Mouse (Mus musculus): ENCODE data around the gene Trpc7.

The Trpc7 gene

GRCm38 (mm10) chr13:56749377-56749776 is 146.4 kb downstream of the Trpc7 start:
- no peak for DNase-seq (ENCODE audit: low spot score in 2 of 2)

- DNase-seq (ENCODE audit: low spot score in 2 of 2), result no peak
Observed at GRCm38 (mm10) chr13:56747554-56747953, 148.2 kb downstream of the Trpc7 start.

DNA sequence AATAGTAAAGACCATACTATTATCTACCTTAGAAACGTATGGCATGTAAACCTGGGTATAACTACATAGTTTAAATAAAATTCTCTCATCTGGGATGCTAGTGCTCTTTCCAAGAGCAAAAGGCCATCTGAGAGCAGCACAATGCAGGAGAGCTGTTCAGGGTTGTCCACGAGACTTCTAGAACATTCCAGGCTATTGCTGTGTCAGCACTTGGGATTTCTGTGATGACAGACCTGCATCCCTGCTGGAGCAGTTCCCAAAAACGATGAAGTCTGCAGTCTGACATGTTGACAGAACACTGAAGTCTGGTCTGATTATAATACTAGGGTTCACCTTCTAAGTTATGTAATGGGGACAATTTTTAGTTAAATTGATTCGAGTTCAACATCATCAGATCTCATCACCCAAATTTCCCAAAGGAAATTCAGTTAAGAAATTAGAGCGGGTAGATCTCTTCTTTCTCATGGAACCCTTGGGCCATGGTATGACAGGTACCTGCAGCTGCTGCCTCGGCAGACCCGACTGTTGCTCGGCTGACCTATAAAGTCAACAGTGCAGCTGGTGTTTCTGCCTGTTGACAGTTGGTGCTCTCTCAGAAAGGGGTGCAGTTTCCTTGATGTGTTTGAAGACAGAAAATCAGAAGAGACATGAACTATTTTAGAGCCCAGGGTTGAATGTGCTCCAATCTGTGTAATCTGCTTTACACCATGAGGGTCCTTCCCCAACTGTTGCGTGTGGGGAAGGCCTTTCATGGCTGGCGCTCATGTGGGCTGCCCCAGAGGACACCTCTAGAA is 148.9 kb downstream of the Trpc7 start:
- DNase-seq (ENCODE audit: low spot score in 2 of 2), result no peak

GRCm38 (mm10) chr13:56742325-56742901 is 153.4 kb downstream of the Trpc7 start:
- no peak for DNase-seq (ENCODE audit: low spot score in 2 of 2)

DNA sequence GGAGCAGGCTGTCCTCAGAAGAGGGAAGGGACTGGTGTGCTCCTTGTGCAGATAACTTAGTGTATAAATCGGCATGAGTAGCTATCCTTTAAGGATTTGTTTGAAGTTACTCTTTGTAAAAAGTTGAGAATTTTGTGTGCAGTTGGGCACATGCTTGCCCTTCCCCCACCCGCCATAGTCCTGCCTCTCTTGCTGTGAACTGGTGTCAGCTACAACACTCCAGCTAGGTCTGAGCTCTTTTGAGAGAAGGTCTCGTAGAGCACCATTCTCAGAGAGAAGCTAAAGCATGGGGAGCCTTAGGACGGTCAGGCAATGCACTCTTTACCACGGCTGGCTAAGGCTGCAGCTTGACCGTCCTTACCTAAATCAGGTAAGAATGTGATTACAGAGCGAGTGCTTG is 154.1 kb downstream of the Trpc7 start:
- no peak for DNase-seq (ENCODE audit: low spot score in 2 of 2)

DNA sequence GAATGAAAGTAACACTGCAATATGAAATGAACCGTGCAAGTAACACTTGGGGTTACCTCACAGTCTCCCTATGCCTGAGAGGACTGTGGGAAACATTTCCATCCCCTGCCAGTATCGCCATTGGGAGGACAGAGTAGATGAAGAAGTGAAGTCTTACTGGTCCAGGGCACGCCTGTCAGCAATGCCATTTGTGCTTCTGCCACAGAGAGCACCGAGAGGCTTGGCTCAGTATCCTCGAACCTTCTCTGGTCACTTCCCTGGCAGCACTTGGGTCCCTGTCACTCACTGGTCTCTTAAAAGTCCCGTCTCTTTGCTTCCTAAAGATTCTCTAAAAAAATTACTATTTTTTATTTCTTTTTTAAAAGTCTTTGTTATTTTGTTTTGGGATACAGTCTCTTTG is 155.3 kb downstream of the Trpc7 start:
- DNase-seq (ENCODE audit: low spot score in 2 of 2), result no peak

DNA sequence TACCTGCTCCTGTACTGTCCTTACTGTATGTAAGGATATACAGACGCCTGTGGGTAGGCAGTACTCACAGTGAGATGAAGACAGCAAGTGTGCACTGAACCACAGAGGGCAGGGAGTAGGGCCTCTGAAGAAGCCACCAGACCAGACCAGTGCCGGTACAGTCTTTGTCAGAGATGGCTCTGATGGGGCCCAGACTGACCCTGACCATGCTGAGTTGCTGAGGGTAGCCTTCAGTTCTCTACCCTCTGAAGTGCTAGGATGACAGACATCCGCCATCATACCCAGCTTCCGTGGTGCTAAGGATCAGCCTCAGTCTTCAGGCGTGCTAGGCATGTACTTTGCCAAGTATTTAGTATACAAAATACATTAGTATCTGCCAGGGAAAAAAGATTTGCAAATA is 156.2 kb downstream of the Trpc7 start:
- DNase-seq (ENCODE audit: low spot score in 2 of 2), result no peak

DNA sequence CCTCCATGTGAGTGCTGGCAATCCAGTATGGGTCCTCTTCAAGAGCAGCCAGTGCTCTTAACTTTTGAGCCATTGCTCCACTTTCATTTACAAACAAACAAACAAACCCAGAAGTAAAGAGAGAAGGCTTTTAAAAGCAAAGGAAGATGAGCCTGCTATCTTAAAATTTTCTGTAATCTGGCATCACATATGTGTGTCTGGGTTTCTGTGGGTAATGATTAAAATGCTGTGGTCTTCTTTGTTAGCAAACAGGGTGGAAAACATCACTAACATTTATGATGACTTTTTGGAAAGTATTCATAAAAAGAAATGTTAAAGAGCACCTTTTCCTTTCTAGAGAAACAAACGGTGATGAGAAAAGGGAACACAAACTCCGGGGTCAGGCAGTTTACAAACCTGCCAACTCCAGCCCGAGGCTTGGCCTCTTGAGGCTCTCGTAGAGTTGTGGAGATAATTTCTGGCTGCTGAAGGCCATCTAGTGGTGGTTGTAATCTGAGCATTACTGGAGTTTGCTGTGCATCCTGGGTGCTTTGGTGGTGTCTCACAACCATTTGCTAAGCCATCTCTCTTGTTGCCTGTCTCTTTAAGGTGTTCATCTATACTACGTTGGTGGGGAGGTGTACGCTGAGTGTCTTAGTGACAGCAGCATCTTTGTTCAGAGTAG is 160.4 kb downstream of the Trpc7 start:
- peak in 1 of 2 experiments; percentile 16 for DNase-seq (ENCODE audit: low spot score in 2 of 2)

DNA sequence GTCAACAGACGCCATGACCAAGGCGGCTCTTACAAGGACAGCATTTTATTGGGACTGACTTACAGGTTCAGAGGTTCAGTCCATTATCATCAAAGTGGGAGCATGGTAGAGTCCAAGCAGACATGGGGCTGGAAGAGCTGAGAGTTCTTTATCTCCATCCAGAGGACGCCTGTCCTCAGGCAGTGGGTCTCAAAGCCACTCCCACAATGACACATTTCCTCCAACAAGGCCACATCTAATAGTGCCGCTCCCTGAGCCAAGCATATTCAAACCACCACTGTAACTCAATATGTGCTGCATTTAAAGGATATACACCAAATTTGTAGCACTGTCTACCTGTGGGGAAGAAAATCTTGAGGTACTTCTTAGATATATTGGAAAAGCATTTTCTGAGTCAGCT is 161.2 kb downstream of the Trpc7 start:
- DNase-seq (ENCODE audit: low spot score in 2 of 2), result no peak

- no peak for DNase-seq (ENCODE audit: low spot score in 2 of 2)
Observed at GRCm38 (mm10) chr13:56729046-56729445, 166.7 kb downstream of the Trpc7 start.

- no peak for DNase-seq (ENCODE audit: low spot score in 2 of 2)
Observed at GRCm38 (mm10) chr13:56726551-56726950, 169.2 kb downstream of the Trpc7 start.

Data from cerebellum, postnatal 4 days (tissue).